Mouse (Mus musculus): ENCODE measurements around the gene BC030870. TPM values are rescaled to one million over a fixed set of nuclear protein-coding genes. Genes with fewer than 3 reads are reported as not detected.
A peak's percentile ranks its signal among the peaks of the same experiment; 100 is the strongest.

Gene BC030870
- polyA plus RNA-seq, 1 experiment from 2014 or later: not detected

- no peak for ATAC-seq
- WGBS: 96% methylated on average over 3 of the region's 3 CpGs
- Histone ChIP-seq H3K4me3 (replicated peaks; ENCODE audit: low read length) (no peak overlapping the region), H3K36me3 (ENCODE audit: control insufficient read depth, insufficient read depth) (no peaks in the 10 kb centered on the region), H3K27me3 (replicated peaks; ENCODE audit: control insufficient read depth, insufficient read depth, low read length) (no peaks in the 10 kb centered on the region), H3K4me2 (ENCODE audit: low read length) (no peak overlapping the region), H3K9ac (replicated peaks; ENCODE audit: low read depth, low read length) (no peak overlapping the region), H3K27ac (ENCODE audit: low read length) (no peak overlapping the region), H3K4me1 (replicated peaks; ENCODE audit: control insufficient read depth, insufficient read depth, low read length) (peaks cover 3% of the 10 kb centered on the region; the same call in 1 of the 2 replicates), H3K9me3 (ENCODE audit: control insufficient read depth, low read length) (no peaks in the 10 kb centered on the region)
Observed at GRCm38 (mm10) chr8:65065622-65066021, 63.7 kb downstream of the BC030870 start.

GRCm38 (mm10) chr8:65064071-65064470, 65.3 kb downstream of the BC030870 start:
- WGBS: 52% methylated on average over 2 of the region's 2 CpGs
- ATAC-seq: no peak

GRCm38 (mm10) chr8:65062195-65062594, 67.2 kb downstream of the BC030870 start:
- WGBS: 80% methylated on average over 4 of the region's 4 CpGs
- no peak overlapping the region for H3K4me2 ChIP-seq (ENCODE audit: low read length)
- no peak overlapping the region for H3K27ac ChIP-seq (ENCODE audit: low read length)
- no peaks in the 10 kb centered on the region for H3K36me3 ChIP-seq (ENCODE audit: control insufficient read depth, insufficient read depth)
- H3K4me3 ChIP-seq (replicated peaks; ENCODE audit: low read length): no peak overlapping the region
- no peak for ATAC-seq
- no peak overlapping the region for H3K9ac ChIP-seq (replicated peaks; ENCODE audit: low read depth, low read length)
- H3K4me1 ChIP-seq (replicated peaks; ENCODE audit: control insufficient read depth, insufficient read depth, low read length): no peaks in the 10 kb centered on the region
- H3K27me3 ChIP-seq (replicated peaks; ENCODE audit: control insufficient read depth, insufficient read depth, low read length): no peaks in the 10 kb centered on the region
- no peaks in the 10 kb centered on the region for H3K9me3 ChIP-seq (ENCODE audit: control insufficient read depth, low read length)

More at GRCm38 (mm10) chr8:65064071-65064470, 65.3 kb downstream of the BC030870 start:
- Histone ChIP-seq H3K27me3 (replicated peaks; ENCODE audit: control insufficient read depth, insufficient read depth, low read length) (no peaks in the 10 kb centered on the region), H3K4me3 (replicated peaks; ENCODE audit: low read length) (no peak overlapping the region), H3K27ac (ENCODE audit: low read length) (no peak overlapping the region), H3K36me3 (ENCODE audit: control insufficient read depth, insufficient read depth) (no peaks in the 10 kb centered on the region), H3K9ac (replicated peaks; ENCODE audit: low read depth, low read length) (no peak overlapping the region), H3K4me1 (replicated peaks; ENCODE audit: control insufficient read depth, insufficient read depth, low read length) (peaks cover 3% of the 10 kb centered on the region; the same call in 1 of the 2 replicates), H3K4me2 (ENCODE audit: low read length) (no peak overlapping the region), H3K9me3 (ENCODE audit: control insufficient read depth, low read length) (no peaks in the 10 kb centered on the region)

GRCm38 (mm10) chr8:65056722-65057121, 72.6 kb downstream of the BC030870 start:
- Histone ChIP-seq H3K9ac (replicated peaks; ENCODE audit: low read depth, low read length) (no peak overlapping the region), H3K27ac (ENCODE audit: low read length) (no peak overlapping the region), H3K27me3 (replicated peaks; ENCODE audit: control insufficient read depth, insufficient read depth, low read length) (no peaks in the 10 kb centered on the region), H3K4me2 (ENCODE audit: low read length) (no peak overlapping the region), H3K36me3 (ENCODE audit: control insufficient read depth, insufficient read depth) (no peaks in the 10 kb centered on the region), H3K4me3 (replicated peaks; ENCODE audit: low read length) (no peak overlapping the region), H3K9me3 (ENCODE audit: control insufficient read depth, low read length) (no peaks in the 10 kb centered on the region), H3K4me1 (replicated peaks; ENCODE audit: control insufficient read depth, insufficient read depth, low read length) (no peaks in the 10 kb centered on the region)
- WGBS: 97% methylated on average over 4 of the region's 4 CpGs
- ATAC-seq: no peak

- no peaks in the 10 kb centered on the region for H3K36me3 ChIP-seq (ENCODE audit: control insufficient read depth, insufficient read depth)
- no peak overlapping the region for H3K9ac ChIP-seq (replicated peaks; ENCODE audit: low read depth, low read length)
- H3K27ac ChIP-seq (ENCODE audit: low read length): no peak overlapping the region
- no peak overlapping the region for H3K4me2 ChIP-seq (ENCODE audit: low read length)
- H3K4me1 ChIP-seq (replicated peaks; ENCODE audit: control insufficient read depth, insufficient read depth, low read length): no peaks in the 10 kb centered on the region
- ATAC-seq: no peak
- no peaks in the 10 kb centered on the region for H3K27me3 ChIP-seq (replicated peaks; ENCODE audit: control insufficient read depth, insufficient read depth, low read length)
- no peaks in the 10 kb centered on the region for H3K9me3 ChIP-seq (ENCODE audit: control insufficient read depth, low read length)
- WGBS: 64% methylated on average over 5 of the region's 5 CpGs
- no peak overlapping the region for H3K4me3 ChIP-seq (replicated peaks; ENCODE audit: low read length)
Observed at GRCm38 (mm10) chr8:65053968-65054367, 75.4 kb downstream of the BC030870 start.

- no peak overlapping the region for H3K4me3 ChIP-seq (replicated peaks; ENCODE audit: low read length)
- no peak overlapping the region for H3K27ac ChIP-seq (ENCODE audit: low read length)
- H3K27me3 ChIP-seq (replicated peaks; ENCODE audit: control insufficient read depth, insufficient read depth, low read length): no peaks in the 10 kb centered on the region
- no peak overlapping the region for H3K9ac ChIP-seq (replicated peaks; ENCODE audit: low read depth, low read length)
- H3K9me3 ChIP-seq (ENCODE audit: control insufficient read depth, low read length): no peaks in the 10 kb centered on the region
- ATAC-seq: no peak
- no peaks in the 10 kb centered on the region for H3K4me1 ChIP-seq (replicated peaks; ENCODE audit: control insufficient read depth, insufficient read depth, low read length)
- H3K4me2 ChIP-seq (ENCODE audit: low read length): no peak overlapping the region
- WGBS: 89% methylated on average over 3 of the region's 3 CpGs
- no peaks in the 10 kb centered on the region for H3K36me3 ChIP-seq (ENCODE audit: control insufficient read depth, insufficient read depth)
Observed at GRCm38 (mm10) chr8:65053554-65053953, 75.8 kb downstream of the BC030870 start.

- Histone ChIP-seq H3K4me2 (ENCODE audit: low read length) (no peak overlapping the region), H3K36me3 (ENCODE audit: control insufficient read depth, insufficient read depth) (no peaks in the 10 kb centered on the region), H3K4me1 (replicated peaks; ENCODE audit: control insufficient read depth, insufficient read depth, low read length) (no peaks in the 10 kb centered on the region), H3K4me3 (replicated peaks; ENCODE audit: low read length) (no peak overlapping the region), H3K9ac (replicated peaks; ENCODE audit: low read depth, low read length) (no peak overlapping the region), H3K9me3 (ENCODE audit: control insufficient read depth, low read length) (no peaks in the 10 kb centered on the region), H3K27ac (ENCODE audit: low read length) (no peak overlapping the region), H3K27me3 (replicated peaks; ENCODE audit: control insufficient read depth, insufficient read depth, low read length) (no peaks in the 10 kb centered on the region)
- 91% methylated on average over 4 of the region's 4 CpGs for WGBS
- no peak for ATAC-seq
Observed at GRCm38 (mm10) chr8:65047801-65048200, 81.6 kb downstream of the BC030870 start.

- Histone ChIP-seq H3K9me3 (ENCODE audit: control insufficient read depth, low read length) (no peaks in the 10 kb centered on the region), H3K27me3 (replicated peaks; ENCODE audit: control insufficient read depth, insufficient read depth, low read length) (no peaks in the 10 kb centered on the region), H3K36me3 (ENCODE audit: control insufficient read depth, insufficient read depth) (no peaks in the 10 kb centered on the region), H3K27ac (ENCODE audit: low read length) (no peak overlapping the region), H3K4me1 (replicated peaks; ENCODE audit: control insufficient read depth, insufficient read depth, low read length) (no peaks in the 10 kb centered on the region), H3K4me3 (replicated peaks; ENCODE audit: low read length) (no peak overlapping the region), H3K9ac (replicated peaks; ENCODE audit: low read depth, low read length) (no peak overlapping the region), H3K4me2 (ENCODE audit: low read length) (no peak overlapping the region)
- WGBS: 93% methylated on average over 4 of the region's 4 CpGs
- no peak for ATAC-seq
Observed at GRCm38 (mm10) chr8:65047193-65047592, 82.2 kb downstream of the BC030870 start.

- Histone ChIP-seq H3K4me2 (ENCODE audit: low read length) (no peak overlapping the region), H3K4me1 (replicated peaks; ENCODE audit: control insufficient read depth, insufficient read depth, low read length) (no peaks in the 10 kb centered on the region), H3K4me3 (replicated peaks; ENCODE audit: low read length) (no peak overlapping the region), H3K27ac (ENCODE audit: low read length) (no peak overlapping the region), H3K9me3 (ENCODE audit: control insufficient read depth, low read length) (no peaks in the 10 kb centered on the region), H3K27me3 (replicated peaks; ENCODE audit: control insufficient read depth, insufficient read depth, low read length) (no peaks in the 10 kb centered on the region), H3K9ac (replicated peaks; ENCODE audit: low read depth, low read length) (no peak overlapping the region), H3K36me3 (ENCODE audit: control insufficient read depth, insufficient read depth) (no peaks in the 10 kb centered on the region)
- WGBS: 38% methylated on average over 5 of the region's 5 CpGs
- ATAC-seq: no peak
Observed at GRCm38 (mm10) chr8:65046565-65046964, 82.8 kb downstream of the BC030870 start.

GRCm38 (mm10) chr8:65037117-65037533, 92.2 kb downstream of the BC030870 start, which contains the start of gene Apela:
TSS of gene Apela (minus strand) at chr8:65037336.
- peak; percentile 84 for ATAC-seq
- H3K4me1 ChIP-seq (replicated peaks; ENCODE audit: control insufficient read depth, insufficient read depth, low read length): peaks cover 11% of the 10 kb centered on the region; the same call in 1 of the 2 replicates
- H3K36me3 ChIP-seq (ENCODE audit: control insufficient read depth, insufficient read depth): no peaks in the 10 kb centered on the region
- no peaks in the 10 kb centered on the region for H3K9me3 ChIP-seq (ENCODE audit: control insufficient read depth, low read length)
- 2% methylated on average over 8 of the region's 8 CpGs for WGBS
- no peak within 1 kb of the TSS for H3K27ac ChIP-seq (ENCODE audit: low read length)
- peak within 1 kb of the TSS; percentile 57 for H3K4me2 ChIP-seq (ENCODE audit: low read length)
- H3K4me3 ChIP-seq (replicated peaks; ENCODE audit: low read length): peak within 1 kb of the TSS; percentile 26
- no peaks in the 10 kb centered on the region for H3K27me3 ChIP-seq (replicated peaks; ENCODE audit: control insufficient read depth, insufficient read depth, low read length)
- no peak within 1 kb of the TSS for H3K9ac ChIP-seq (replicated peaks; ENCODE audit: low read depth, low read length)
